Mouse (Mus musculus) liver, embryonic 15.5 days (tissue): Measurements from ENCODE around the gene Ankrd24. TPM values are rescaled to one million over a fixed set of nuclear protein-coding genes. Genes with fewer than 3 reads are reported as not detected.
A peak's percentile ranks its signal among the peaks of the same experiment; 100 is the strongest.
"Not testable (repeated sequence)": the region's sequence is repeated elsewhere in the genome, so short reads cannot be mapped to it uniquely, and the experiment has no call there.

Experiments used
- ATAC-seq: fragments of 200-750 bp; cut with Nextera tagmentation; 2 replicates; pipeline ENCODE4 v1.8.0; 2017; ENCODE audit warnings: moderate number of reproducible peaks, mild to moderate bottlenecking, moderate library complexity; ENCODE audit not compliant: insufficient read depth
- H3K27ac ChIP-seq: fragments of 300-500 bp; sonication (generic); replicated peaks from 2 replicates; pipeline ENCODE4 v1.5.1; 2015; ENCODE audit warnings: mild to moderate bottlenecking, inconsistent platforms
- H3K27me3 ChIP-seq: fragments of 300-500 bp; sonication (generic); 2 replicates; pipeline ENCODE4 v1.6.1; 2015; ENCODE audit warnings: mild to moderate bottlenecking, inconsistent platforms
- H3K36me3 ChIP-seq: fragments of 300-500 bp; sonication (generic); replicated peaks from 2 replicates; pipeline ENCODE4 v1.6.1; 2015; ENCODE audit warnings: moderate library complexity, mild to moderate bottlenecking, inconsistent platforms
- H3K4me1 ChIP-seq: fragments of 300-500 bp; sonication (generic); replicated peaks from 2 replicates; pipeline ENCODE4 v1.6.1; 2015; ENCODE audit warnings: inconsistent platforms
- H3K4me2 ChIP-seq: fragments of 300-500 bp; sonication (generic); 2 replicates; pipeline ENCODE4 v1.6.1; 2015; ENCODE audit warnings: moderate library complexity, mild to moderate bottlenecking, inconsistent platforms
- H3K4me3 ChIP-seq: fragments of 300-500 bp; sonication (generic); replicated peaks from 2 replicates; pipeline ENCODE4 v1.5.1; 2015; ENCODE audit warnings: mild to moderate bottlenecking, inconsistent platforms
- H3K9ac ChIP-seq: fragments of 300-500 bp; sonication (generic); 2 replicates; pipeline ENCODE4 v1.6.1; 2015; ENCODE audit warnings: moderate library complexity, mild to moderate bottlenecking, inconsistent platforms
- H3K9me3 ChIP-seq: fragments of 300-500 bp; sonication (generic); replicated peaks from 2 replicates; pipeline ENCODE4 v1.6.1; 2016; ENCODE audit warnings: inconsistent platforms
- WGBS: fragments of 180-500 bp; shearing (Covaris S2); methylation state at CpG from one replicate; pipeline ENCODE4 v1.1.7; 2015; ENCODE audit warnings: mixed read lengths; ENCODE audit not compliant: insufficient replicate concordance; 5-methylcytosine and 5-hydroxymethylcytosine counted together
- polyA plus RNA-seq: library from polyadenylated mRNA; unstranded; fragments of >200 nt; fragmentation: Nextera tagmentation; extraction: Ambion mirVana; gene quantifications from 2 replicates; pipeline ENCODE4 v1.2.1, GENCODE M21; 2015

Ankrd24 gene
- polyA plus RNA-seq, 1 experiment from 2014 or later, result 1.8 TPM

DNA sequence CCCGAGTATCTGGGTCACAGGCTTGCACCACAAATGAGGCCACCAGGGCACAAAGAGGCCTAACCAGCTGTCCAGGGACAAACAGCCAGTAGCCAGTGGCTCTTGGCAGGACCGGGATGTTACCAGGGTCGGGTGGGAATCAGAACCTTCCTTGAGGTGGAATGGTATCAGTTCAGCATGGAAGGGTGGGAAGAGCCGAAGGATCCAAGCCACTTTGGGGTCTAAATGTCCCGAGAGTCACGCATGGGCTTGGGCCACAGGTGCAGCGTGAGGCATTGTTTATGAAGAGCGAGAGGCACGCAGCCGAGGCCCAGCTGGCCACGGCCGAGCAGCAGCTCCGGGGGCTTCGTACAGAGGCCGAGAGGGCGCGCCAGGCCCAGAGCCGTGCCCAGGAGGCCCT lies 16.4 kb downstream of the Ankrd24 start:
- Histone ChIP-seq H3K9ac (no peak overlapping the region), H3K4me1 (peaks cover 34% of the 10 kb centered on the region), H3K27ac (no peak overlapping the region), H3K4me2 (0 out of 2 replicates have a peak overlapping the region, but pooled peaks have one; percentile 99), H3K4me3 (no peak overlapping the region), H3K27me3 (no peaks in the 10 kb centered on the region), H3K36me3 (no peaks in the 10 kb centered on the region), H3K9me3 (no peaks in the 10 kb centered on the region)
- 82% methylated on average over 18 of the region's 18 CpGs for WGBS
- no peak for ATAC-seq

DNA sequence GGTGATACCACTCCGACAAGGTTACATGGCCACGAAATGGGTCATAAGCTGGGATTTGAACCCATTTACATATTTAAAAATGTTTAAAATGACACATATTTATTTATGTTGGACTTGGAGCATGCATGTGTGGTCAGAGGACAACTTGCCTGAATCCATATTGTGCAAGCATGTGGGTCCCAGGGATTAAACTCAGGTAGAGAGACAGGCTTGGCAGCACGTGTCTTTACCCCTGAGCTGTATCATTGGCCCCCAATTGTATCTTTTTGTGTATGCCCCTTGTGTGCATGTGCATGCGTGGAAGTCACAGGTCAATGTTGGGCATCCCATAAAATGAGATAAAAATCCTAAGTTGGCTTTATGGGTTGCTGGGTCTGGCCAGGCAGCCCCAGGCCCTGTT lies 17.1 kb downstream of the Ankrd24 start:
- Histone ChIP-seq H3K36me3 (no peaks in the 10 kb centered on the region), H3K4me3 (no peak overlapping the region), H3K27me3 (no peaks in the 10 kb centered on the region), H3K9ac (no peak overlapping the region), H3K4me1 (peaks cover 40% of the 10 kb centered on the region), H3K27ac (no peak overlapping the region), H3K4me2 (no peak overlapping the region), H3K9me3 (no peaks in the 10 kb centered on the region)
- WGBS, result 71% methylated on average over 4 of the region's 4 CpGs
- no peak for ATAC-seq

DNA sequence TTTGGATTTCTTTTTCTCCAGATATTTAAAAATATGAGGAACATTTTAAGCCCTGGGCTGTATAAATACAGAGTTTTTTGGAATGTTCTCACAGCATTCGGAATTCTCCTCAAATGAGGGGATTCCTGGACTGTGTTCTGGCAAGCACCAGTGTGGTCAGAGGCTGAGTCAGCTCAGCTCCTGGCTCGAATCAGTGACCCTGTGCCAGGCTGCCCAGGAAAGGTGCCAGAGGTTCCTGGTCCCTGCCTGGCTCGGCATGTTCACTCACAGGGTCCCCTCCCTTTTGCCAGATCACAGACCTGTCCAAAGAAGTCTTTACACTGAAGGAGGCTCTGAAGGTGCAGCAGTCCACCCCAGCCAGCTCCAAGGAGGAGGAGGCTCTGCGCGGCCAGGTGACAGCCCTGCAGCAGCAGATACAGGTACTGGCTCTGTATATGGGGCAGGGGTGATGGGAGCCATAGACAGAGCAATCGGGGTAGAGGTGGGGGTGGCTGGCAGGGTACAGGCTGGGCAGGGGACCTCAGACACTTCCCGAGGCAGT lies 17.7 kb downstream of the Ankrd24 start:
- no peaks in the 10 kb centered on the region for H3K9me3 ChIP-seq
- WGBS, result 65% methylated on average over 7 of the region's 7 CpGs
- H3K27ac ChIP-seq, result no peak overlapping the region
- no peak for ATAC-seq
- H3K4me1 ChIP-seq, result peaks cover 43% of the 10 kb centered on the region
- no peaks in the 10 kb centered on the region for H3K36me3 ChIP-seq
- no peak overlapping the region for H3K9ac ChIP-seq
- H3K4me2 ChIP-seq, result no peak overlapping the region
- H3K27me3 ChIP-seq, result no peaks in the 10 kb centered on the region
- H3K4me3 ChIP-seq, result no peak overlapping the region

DNA sequence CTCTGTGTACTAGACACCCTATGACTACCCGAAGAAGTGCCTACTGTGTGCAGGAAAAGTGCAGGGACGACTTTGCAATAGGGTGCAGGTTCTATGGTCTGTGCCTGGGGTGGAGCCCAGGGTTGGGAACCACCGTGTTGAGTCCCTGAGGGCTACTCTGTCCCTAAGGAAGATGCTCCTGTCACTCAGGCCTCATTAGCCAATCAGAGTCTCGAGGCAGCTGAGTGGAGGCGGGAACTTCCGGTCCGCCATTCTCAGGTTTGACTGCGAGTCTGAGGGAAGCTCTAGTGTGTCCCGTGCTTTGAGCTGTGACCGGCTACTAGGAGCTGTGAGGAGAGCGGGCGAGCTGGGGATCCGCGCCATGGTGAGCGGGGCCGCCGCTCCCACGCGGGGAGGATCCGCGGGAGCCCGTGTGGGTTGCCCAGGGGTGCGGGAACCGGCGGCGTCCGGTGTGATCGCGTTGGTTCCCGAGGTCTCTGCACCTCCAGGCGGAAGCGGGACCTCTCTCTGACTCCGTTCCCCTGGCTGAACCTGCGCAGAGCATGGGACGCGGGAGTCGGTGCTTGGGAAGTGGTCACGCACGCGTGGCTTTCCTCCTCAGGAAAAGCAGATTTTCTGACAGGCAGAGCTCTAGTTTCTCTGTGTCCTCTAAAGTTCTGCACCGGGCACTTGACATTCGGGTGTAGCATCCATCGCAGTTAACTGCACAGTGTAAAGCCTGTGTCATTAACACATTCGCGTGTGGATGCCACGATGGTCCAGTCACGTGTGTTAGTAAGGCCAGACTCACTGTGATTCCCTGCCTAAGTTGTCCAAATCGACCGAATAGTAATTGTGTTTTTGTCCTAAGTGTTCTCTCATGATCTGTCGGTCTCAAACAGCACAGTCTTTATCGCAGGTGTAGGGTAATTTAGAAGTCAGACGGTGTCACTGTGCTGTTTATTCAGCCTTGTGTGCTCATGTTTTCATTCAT lies 20.7 kb downstream of the Ankrd24 start, which contains the start of gene Gm10778:
TSS of gene Gm10778 (plus strand) at position 257 of the 973 bp plus-strand sequence.
- H3K4me2 ChIP-seq, result peak within 1 kb of the TSS; percentile 76
- peak within 1 kb of the TSS; percentile 67 for H3K9ac ChIP-seq
- H3K27me3 ChIP-seq, H3K36me3 ChIP-seq, H3K9me3 ChIP-seq: not testable (repeated sequence)
- H3K4me3 ChIP-seq, result peak within 1 kb of the TSS; percentile 66
- ATAC-seq, result peak; percentile 90
- 1% methylated on average over 42 of the region's 52 CpGs for WGBS
- H3K4me1 ChIP-seq, result peaks cover 25% of the 10 kb centered on the region
- H3K27ac ChIP-seq, result peak within 1 kb of the TSS; percentile 71

DNA sequence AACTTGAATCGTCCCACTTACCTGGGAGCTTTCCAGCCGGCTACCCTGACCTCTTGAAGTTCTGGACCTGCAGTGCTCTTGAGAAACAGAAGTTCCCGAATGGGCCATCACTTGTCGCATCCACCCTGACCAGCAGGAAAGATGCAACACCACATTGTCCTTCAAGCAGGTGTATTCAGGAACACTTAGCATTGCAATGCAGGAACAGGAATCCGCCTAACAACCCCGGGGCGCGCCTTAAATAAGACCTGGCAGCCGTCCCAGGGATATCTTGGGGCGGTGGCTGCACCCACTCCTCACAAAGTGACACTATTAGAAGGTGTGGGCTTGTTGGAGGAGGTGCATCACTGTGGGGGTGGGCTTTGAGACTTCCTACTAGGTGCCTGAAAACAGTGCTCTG lies 26.8 kb downstream of the Ankrd24 start:
- Histone ChIP-seq H3K4me3 (no peak overlapping the region), H3K9ac (no peak overlapping the region), H3K4me1 (peaks cover 8% of the 10 kb centered on the region; the same call in 1 of the 2 replicates), H3K27ac (no peak overlapping the region), H3K4me2 (no peak overlapping the region), H3K27me3 (no peaks in the 10 kb centered on the region), H3K9me3 (no peaks in the 10 kb centered on the region; the same call in 1 of the 2 replicates), H3K36me3 (peaks cover 27% of the 10 kb centered on the region)
- 84% methylated on average over 10 of the region's 10 CpGs for WGBS
- ATAC-seq, result no peak

DNA sequence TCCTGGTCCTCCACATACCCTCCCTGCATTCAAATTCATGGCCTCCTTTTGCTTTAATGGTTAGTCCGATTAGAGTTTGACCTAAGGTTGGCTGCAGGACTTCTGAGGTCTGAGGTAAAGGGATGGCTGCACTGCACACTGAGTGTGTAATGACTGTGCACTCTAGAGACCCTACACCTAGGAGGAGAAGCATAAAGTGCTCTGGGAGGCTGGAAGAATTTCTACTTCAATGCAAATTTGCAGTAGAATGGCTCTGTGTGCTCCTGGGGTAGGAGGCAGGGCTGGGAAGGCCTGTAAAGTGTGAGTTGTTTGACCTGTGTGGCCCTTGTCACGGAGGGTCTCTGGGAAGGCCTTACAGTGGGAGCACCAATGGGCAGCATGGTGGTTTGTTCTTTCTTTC lies 27.8 kb downstream of the Ankrd24 start:
- WGBS, result 94% methylated on average over 2 of the region's 2 CpGs
- peaks cover 27% of the 10 kb centered on the region for H3K36me3 ChIP-seq
- no peaks in the 10 kb centered on the region; the same call in 1 of the 2 replicates for H3K9me3 ChIP-seq

DNA sequence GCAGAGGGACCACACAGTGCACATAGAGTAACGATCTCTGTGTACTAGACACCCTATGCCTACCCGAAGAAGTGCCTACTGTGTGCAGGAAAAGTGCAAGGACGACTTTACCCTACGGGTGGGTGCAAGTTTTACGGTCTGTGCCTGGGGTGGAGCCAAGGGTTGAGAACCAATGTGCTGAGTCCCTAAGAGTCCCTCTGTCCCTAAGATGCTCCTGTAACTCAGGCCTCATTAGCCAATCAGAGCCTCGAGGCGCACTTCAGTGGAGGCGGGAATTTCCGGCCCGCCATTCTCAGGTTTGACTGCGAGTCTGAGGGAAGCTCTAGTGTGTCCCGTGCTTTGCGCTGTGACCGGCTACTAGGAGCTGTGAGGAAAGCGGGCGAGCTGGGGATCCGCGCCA lies 58.8 kb downstream of the Ankrd24 start:
- H3K4me2 ChIP-seq, H3K9ac ChIP-seq, H3K4me1 ChIP-seq, H3K27ac ChIP-seq, H3K4me3 ChIP-seq, ATAC-seq, H3K36me3 ChIP-seq, H3K9me3 ChIP-seq, H3K27me3 ChIP-seq: not testable (repeated sequence)
- no CpG with 5 or more reads among the region's 18 CpGs for WGBS

More for the DNA sequence above, 27.8 kb downstream of the Ankrd24 start:
- Histone ChIP-seq H3K27me3 (no peaks in the 10 kb centered on the region), H3K9ac (no peak overlapping the region), H3K4me1 (0 out of 2 replicates have a peak, but pooled peaks cover 2% of the 10 kb centered on the region), H3K4me2 (no peak overlapping the region), H3K4me3 (no peak overlapping the region), H3K27ac (no peak overlapping the region)
- ATAC-seq, result no peak

Other genes starting within 250 kb of the Ankrd24 start
- 50.9 and 56.2 TPM in 2 replicates for gene Dohh, start 244.1 kb upstream of the Ankrd24 start, polyA plus RNA-seq
- gene Gm48551, start 244.1 kb upstream of the Ankrd24 start, polyA plus RNA-seq, result 0.75 and 0.88 TPM in 2 replicates
- 0.56 TPM in 1 of 2 replicates, not detected in the other for gene Gm48552, start 239.5 kb upstream of the Ankrd24 start, polyA plus RNA-seq
- 1.9 and 2.3 TPM in 2 replicates for gene Smim24, start 235.5 kb upstream of the Ankrd24 start, polyA plus RNA-seq
- 9.5 and 11.5 TPM in 2 replicates for gene Nfic, start 172.9 kb upstream of the Ankrd24 start, polyA plus RNA-seq
- gene Celf5, start 145.8 kb upstream of the Ankrd24 start, polyA plus RNA-seq, result 0.02 TPM in 1 of 2 replicates, not detected in the other
- gene Ncln, start 132.1 kb upstream of the Ankrd24 start, polyA plus RNA-seq, result 43.7 and 52.0 TPM in 2 replicates
- gene S1pr4, start 128.4 kb upstream of the Ankrd24 start, polyA plus RNA-seq, result 4.1 and 5.4 TPM in 2 replicates
- 4.3 and 5.6 TPM in 2 replicates for gene Gna15, start 104.3 kb upstream of the Ankrd24 start, polyA plus RNA-seq
- 20.3 and 24.6 TPM in 2 replicates for gene Gna11, start 83.3 kb upstream of the Ankrd24 start, polyA plus RNA-seq
- 243 and 271 TPM in 2 replicates for gene Aes, start 69.1 kb upstream of the Ankrd24 start, polyA plus RNA-seq
- 2.2 and 2.6 TPM in 2 replicates for gene Tle2, start 54.0 kb upstream of the Ankrd24 start, polyA plus RNA-seq
- 3.5 TPM in 2 replicates for gene Tle6, start 27.5 kb upstream of the Ankrd24 start, polyA plus RNA-seq
- gene BC025920, start 22.3 kb upstream of the Ankrd24 start, polyA plus RNA-seq, result 0.23 and 0.24 TPM in 2 replicates
- gene Sirt6, start 743 bp upstream of the Ankrd24 start, polyA plus RNA-seq, result 7.7 and 9.1 TPM in 2 replicates
- 1.7 TPM in 2 replicates for gene Gm10778, start 20.5 kb downstream of the Ankrd24 start, polyA plus RNA-seq
- 4.0 and 4.3 TPM in 2 replicates for gene Zfp433, start 76.3 kb downstream of the Ankrd24 start, polyA plus RNA-seq
- 0.74 and 0.86 TPM in 2 replicates for gene Gm3055, start 142.6 kb downstream of the Ankrd24 start, polyA plus RNA-seq
- gene Gm4767, start 183.6 kb downstream of the Ankrd24 start, polyA plus RNA-seq, result 0.86 TPM in 2 replicates
- gene Gm32687, start 235.4 kb downstream of the Ankrd24 start, polyA plus RNA-seq, result 1.4 and 2.0 TPM in 2 replicates